Mouse (Mus musculus): ENCODE measurements around the gene Jak1.

Jak1 gene

GRCm38 (mm10) chr4:101239313-101240162, 25.5 kb downstream of the Jak1 start:
- DNase-seq (ENCODE audit: low spot score in 2 of 2), result no peak

- no peak for DNase-seq (ENCODE audit: low spot score in 2 of 2)
Measured at GRCm38 (mm10) chr4:101238589-101238988, 26.5 kb downstream of the Jak1 start.

DNA sequence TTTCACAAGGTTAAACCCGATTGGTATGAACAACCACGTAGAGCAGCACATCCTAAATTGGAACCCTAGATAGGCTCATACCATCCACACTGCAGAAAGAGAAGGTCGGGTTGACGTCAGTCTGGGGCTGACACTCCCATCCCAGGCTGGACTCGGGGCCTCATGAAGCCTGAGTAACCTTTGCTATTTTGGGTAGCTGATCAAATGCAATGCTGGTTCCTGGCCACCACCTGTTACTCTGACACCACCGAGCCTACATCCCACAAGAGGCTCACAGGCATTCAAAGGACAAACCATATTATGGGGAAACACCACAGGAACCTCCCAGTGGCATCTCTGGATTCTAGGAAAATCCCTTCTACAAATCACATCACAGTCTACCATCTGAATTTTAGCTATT, 28.3 kb downstream of the Jak1 start:
- DNase-seq (ENCODE audit: low spot score in 2 of 2), result no peak

- no peak for DNase-seq (ENCODE audit: low spot score in 2 of 2)
Measured at GRCm38 (mm10) chr4:101235964-101236363, 29.1 kb downstream of the Jak1 start.

DNA sequence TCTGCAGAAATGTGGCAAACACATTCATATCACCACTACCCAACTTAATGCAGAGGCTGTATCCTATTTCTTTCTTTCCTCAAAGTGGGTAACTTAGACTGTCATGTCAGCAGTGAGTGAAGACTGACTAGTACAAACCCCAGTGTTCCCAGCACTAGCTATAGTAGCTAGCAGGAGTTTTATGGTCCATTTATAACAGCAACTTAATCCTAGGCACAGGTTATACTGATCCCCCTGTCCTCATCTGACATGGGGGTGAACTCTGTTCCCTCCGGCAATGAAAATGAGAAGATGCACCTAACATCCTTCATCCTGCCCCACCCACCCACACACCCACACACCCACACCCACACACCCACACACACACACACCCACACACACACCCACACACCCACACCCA, 30.3 kb downstream of the Jak1 start:
- DNase-seq (ENCODE audit: low spot score in 2 of 2), result no peak

- DNase-seq (ENCODE audit: low spot score in 2 of 2), result peak; percentile 56 to 76
Measured at GRCm38 (mm10) chr4:101234332-101234731, 30.8 kb downstream of the Jak1 start.

- no peak for DNase-seq (ENCODE audit: low spot score in 2 of 2)
Measured at GRCm38 (mm10) chr4:101230621-101231020, 34.5 kb downstream of the Jak1 start.

- no peak for DNase-seq (ENCODE audit: low spot score in 2 of 2)
Measured at GRCm38 (mm10) chr4:101227398-101227797, 37.7 kb downstream of the Jak1 start.

GRCm38 (mm10) chr4:101225984-101226383, 39.1 kb downstream of the Jak1 start:
- no peak for DNase-seq (ENCODE audit: low spot score in 2 of 2)

DNA sequence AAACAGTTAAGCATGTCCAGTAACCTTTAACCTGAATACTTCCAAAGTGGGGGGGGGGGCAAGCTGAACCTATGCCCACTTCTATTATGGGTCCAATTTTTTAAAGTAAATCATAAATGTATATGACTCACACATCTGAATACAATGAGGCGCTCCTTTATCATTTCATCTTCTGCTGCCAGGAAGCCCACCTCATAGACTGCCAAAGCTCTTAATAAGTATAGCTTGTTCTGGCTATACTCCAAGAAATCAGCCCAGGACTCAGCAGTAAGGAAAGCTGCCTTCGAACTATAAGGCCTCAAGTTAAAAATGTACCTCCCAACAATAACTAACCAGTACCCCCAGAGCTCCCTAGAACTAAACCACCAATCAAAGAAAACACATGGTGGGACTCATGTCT, 44.1 kb downstream of the Jak1 start:
- no peak for DNase-seq (ENCODE audit: low spot score in 2 of 2)

DNA sequence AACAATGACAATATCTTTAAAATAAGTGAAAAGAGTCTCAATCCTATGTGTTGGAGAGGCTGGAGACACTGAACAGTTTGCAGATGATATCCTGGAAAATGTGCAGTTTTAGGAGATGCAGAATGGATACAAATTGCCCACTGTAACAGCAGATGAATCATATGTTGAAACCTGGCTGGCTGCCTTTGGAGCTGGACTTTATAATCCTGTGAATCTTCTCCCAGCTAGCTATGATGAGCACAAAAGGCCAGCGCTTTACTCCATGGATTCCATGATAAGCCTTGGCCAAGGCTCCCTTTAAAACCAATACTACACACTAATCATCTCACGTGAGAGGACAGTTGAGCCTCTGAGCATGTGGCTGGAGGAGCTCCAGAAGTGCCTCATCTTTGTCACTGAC, 45.2 kb downstream of the Jak1 start:
- no peak for DNase-seq (ENCODE audit: low spot score in 2 of 2)

DNA sequence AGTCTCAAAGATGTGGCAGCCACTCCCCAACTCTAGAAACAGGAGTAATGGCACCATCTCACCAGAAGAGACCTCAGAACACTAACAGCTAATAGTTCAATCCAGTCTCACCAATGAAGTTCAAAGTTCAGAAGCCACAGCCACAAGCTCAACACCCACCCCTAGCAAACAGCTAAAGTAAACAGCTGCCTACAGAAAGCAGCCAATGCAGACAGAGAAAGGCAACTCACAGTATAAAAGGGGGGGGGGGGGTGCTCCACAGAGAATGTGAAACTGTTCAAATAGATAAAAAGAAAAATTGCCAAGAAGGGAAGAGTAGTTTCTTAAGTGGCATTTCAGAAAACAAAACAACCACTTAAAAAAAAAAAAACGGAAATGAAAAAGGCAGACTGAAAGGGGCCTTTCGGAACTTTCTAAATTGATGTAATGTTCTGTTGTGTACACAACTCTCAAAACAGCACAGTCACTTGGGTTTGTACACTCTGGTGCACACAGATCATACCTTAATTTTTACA, 48.0 kb downstream of the Jak1 start:
- no peak for DNase-seq (ENCODE audit: low spot score in 2 of 2)

GRCm38 (mm10) chr4:101216286-101216685, 48.8 kb downstream of the Jak1 start:
- no peak for DNase-seq (ENCODE audit: low spot score in 2 of 2)

- no peak for DNase-seq (ENCODE audit: low spot score in 2 of 2)
Measured at GRCm38 (mm10) chr4:101213477-101213876, 51.6 kb downstream of the Jak1 start.

GRCm38 (mm10) chr4:101207492-101207891, 57.6 kb downstream of the Jak1 start:
- no peak for DNase-seq (ENCODE audit: low spot score in 2 of 2)

DNA sequence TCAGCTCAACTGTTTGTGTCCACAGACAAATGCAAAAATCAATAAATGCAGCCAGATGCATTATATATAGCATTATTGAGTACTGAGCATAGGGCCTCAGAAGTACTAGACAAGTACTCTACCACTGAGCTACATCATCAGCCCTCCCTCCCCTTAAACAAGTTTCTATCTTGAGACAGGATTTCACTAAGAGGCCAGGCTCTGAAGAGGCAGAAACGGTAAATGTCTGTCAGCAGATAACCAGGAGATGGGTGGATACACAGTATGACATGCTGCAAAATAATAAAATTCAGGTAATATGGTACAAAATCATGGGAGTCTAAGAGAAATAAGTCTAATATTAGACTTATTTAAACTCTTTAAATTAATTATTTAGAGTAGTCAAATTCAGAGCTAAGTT, 61.6 kb downstream of the Jak1 start:
- no peak for DNase-seq (ENCODE audit: low spot score in 2 of 2)

GRCm38 (mm10) chr4:101202626-101203025, 62.5 kb downstream of the Jak1 start:
- peak in 1 of 2 experiments; percentile 39 for DNase-seq (ENCODE audit: low spot score in 2 of 2)

GRCm38 (mm10) chr4:101199433-101200081, 65.5 kb downstream of the Jak1 start:
- no peak for DNase-seq (ENCODE audit: low spot score in 2 of 2)

DNA sequence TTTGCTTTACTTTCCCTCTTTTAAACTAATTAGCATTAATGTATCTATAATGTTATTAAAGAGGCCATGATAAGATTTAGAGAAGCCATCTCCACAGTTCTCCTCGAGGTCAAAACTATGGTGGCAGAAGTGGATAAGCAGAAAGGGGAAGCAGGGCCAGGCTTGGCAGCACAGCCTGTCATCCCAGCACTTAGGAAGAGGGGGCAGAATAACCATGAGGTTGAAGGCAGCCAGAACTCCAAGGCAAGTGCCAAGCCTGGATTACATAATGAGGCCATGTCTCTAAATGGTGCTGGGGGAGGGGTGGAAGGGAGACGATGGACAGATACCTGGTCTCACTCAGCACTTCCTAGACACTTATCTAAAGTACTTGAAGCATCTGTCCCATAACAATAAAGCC, 66.7 kb downstream of the Jak1 start:
- peak in 1 of 2 experiments; percentile 70 for DNase-seq (ENCODE audit: low spot score in 2 of 2)

DNA sequence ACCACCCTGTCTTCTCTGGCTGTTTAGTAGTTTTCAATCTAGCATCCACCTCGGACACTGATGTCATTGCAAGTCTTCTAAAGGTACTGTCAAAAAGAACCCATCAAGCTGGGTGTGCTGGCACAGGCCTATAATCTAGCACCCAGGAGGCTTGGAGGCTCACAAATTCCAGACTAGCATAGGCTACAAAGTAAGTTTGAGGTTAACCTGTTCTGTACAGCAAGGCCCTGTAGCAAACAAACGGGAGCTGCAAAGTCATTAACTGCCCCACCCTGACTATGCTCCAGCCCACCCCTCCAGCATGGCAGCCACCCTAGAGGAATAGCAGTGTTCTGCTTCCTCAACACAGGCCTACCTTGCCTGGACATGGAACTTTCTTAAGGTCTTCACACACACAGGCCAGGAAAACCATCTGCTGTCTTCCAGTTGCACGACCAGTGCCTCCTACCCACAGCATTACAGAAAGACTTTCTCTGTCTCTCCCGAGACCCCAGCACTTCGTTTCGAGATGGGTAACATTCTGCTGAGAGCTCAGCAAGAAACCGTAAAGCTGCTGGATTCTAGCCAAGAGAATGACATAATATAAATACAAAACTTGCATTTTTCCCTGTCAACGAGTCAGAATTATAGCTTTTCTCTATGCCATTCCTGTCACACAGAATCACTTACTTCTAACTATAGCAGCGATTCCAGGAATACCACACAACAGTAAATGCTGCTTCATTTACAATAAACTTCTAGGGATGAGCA, 67.5 kb downstream of the Jak1 start:
- DNase-seq (ENCODE audit: low spot score in 2 of 2), result no peak

DNA sequence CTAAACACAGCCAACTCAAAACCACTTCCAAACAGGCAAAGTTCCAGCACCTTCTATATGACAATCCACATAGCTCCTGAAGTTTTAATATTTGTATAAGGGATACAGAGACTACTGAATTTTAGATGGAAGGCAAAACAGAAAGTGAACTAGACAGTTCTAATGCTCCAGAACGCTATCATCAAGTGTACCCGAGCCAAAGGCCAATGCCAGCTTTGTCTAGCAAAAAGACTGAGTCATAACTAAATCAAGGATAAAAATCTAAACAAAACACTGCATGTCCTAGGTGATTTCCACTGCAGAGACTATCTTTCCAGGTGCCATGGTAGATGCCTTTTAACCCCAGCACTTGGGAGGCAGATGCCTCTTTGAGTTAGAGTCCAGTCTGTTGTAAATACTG, 68.7 kb downstream of the Jak1 start:
- no peak for DNase-seq (ENCODE audit: low spot score in 2 of 2)

- no peak for DNase-seq (ENCODE audit: low spot score in 2 of 2)
Measured at GRCm38 (mm10) chr4:101194170-101194569, 70.9 kb downstream of the Jak1 start.
